Mouse (Mus musculus) adrenal gland (tissue): Measurements from ENCODE around the gene Sh3gl2.

Experiments
- intact Hi-C: fragments of 180-260 bp; cut with DNase I; formaldehyde crosslinking; loops from one replicate; pipeline ENCODE4 v1.15.1; 2025

Sh3gl2 gene

GRCm38 (mm10) chr4:85585426-85585825 is 380.5 kb downstream of the Sh3gl2 start:
- intact Hi-C loops, result no loop called here

- intact Hi-C loops, result no loop called here
Measured at GRCm38 (mm10) chr4:85588928-85589327, 384.0 kb downstream of the Sh3gl2 start.

GRCm38 (mm10) chr4:85591037-85591436 is 386.1 kb downstream of the Sh3gl2 start:
- intact Hi-C loops, result no loop called here

- intact Hi-C loops, result no loop called here
Measured at GRCm38 (mm10) chr4:85594159-85594558, 389.2 kb downstream of the Sh3gl2 start.

- intact Hi-C loops, result no loop called here
Measured at GRCm38 (mm10) chr4:85613331-85613730, 408.4 kb downstream of the Sh3gl2 start.

GRCm38 (mm10) chr4:85618746-85619145 is 413.8 kb downstream of the Sh3gl2 start:
- intact Hi-C loops, result no loop called here

- intact Hi-C loops, result no loop called here
Measured at GRCm38 (mm10) chr4:85619261-85619660, 414.3 kb downstream of the Sh3gl2 start.

- intact Hi-C loops, result no loop called here
Measured at GRCm38 (mm10) chr4:85629381-85629780, 424.5 kb downstream of the Sh3gl2 start.

GRCm38 (mm10) chr4:85669271-85669670 is 464.3 kb downstream of the Sh3gl2 start:
- intact Hi-C loops, result no loop called here

- intact Hi-C loops, result no loop called here
Measured at GRCm38 (mm10) chr4:85669735-85670134, 464.8 kb downstream of the Sh3gl2 start.

- intact Hi-C loops, result no loop called here
Measured at GRCm38 (mm10) chr4:85672290-85672689, 467.4 kb downstream of the Sh3gl2 start.

- intact Hi-C loops, result no loop called here
Measured at GRCm38 (mm10) chr4:85677621-85678020, 472.7 kb downstream of the Sh3gl2 start.

- intact Hi-C loops, result no loop called here
Measured at GRCm38 (mm10) chr4:85686160-85686559, 481.2 kb downstream of the Sh3gl2 start.
